Mouse (Mus musculus) splenic B cell, adult 2 months (primary cell): ENCODE results near the gene 2310046K23Rik.

Experiments used
- DNase-seq: peaks from one replicate; pipeline ENCODE4 v3.0.0-alpha.2; 2011; ENCODE audit warnings: low read depth, low spot score
- H3K27me3 ChIP-seq: 2 replicates; pipeline ENCODE4 v1.6.1; 2012; ENCODE audit warnings: mild to moderate bottlenecking, low read length, moderate library complexity, mixed read lengths; ENCODE audit not compliant: control insufficient read depth, poor library complexity, insufficient read depth, severe bottlenecking
- H3K36me3 ChIP-seq: 2 replicates; pipeline ENCODE4 v1.6.1; 2012; ENCODE audit warnings: mild to moderate bottlenecking, low read length, moderate library complexity, mixed read lengths; ENCODE audit not compliant: control insufficient read depth, poor library complexity, insufficient read depth, severe bottlenecking

Gene 2310046K23Rik

GRCm38 (mm10) chr3:92485863-92486262 is 48.4 kb downstream of the 2310046K23Rik start, which contains the start of gene Sprr1a:
TSS of gene Sprr1a (minus strand) at chr3:92485895.
- H3K27me3 ChIP-seq: no peaks in the 10 kb centered on the region
- DNase-seq: no peak
- no peaks in the 10 kb centered on the region for H3K36me3 ChIP-seq
